Mouse (Mus musculus) kidney, postnatal 0 days (tissue): ENCODE data around the gene Pon3. TPM values are rescaled to one million over a fixed set of nuclear protein-coding genes. Genes with fewer than 3 reads are reported as not detected.
A peak's percentile ranks its signal among the peaks of the same experiment; 100 is the strongest.

ENCODE experiments used
- ATAC-seq: fragments of 200-750 bp; cut with Nextera tagmentation; replicated peaks from 2 replicates; pipeline ENCODE4 v1.8.0; 2017; ENCODE audit warnings: low read depth, moderate number of reproducible peaks, moderate TSS enrichment, moderate library complexity; ENCODE audit not compliant: low FRiP score
- DNase-seq: peaks from one replicate; pipeline ENCODE4 v3.0.0-alpha.2; 2016; ENCODE audit warnings: low spot score
- H3K27ac ChIP-seq: fragments of 300-500 bp; sonication (generic); 2 replicates; pipeline ENCODE4 v1.5.1; 2014; ENCODE audit warnings: mild to moderate bottlenecking
- H3K27me3 ChIP-seq: fragments of 300-500 bp; sonication (generic); 2 replicates; pipeline ENCODE4 v1.6.1; 2014; ENCODE audit warnings: low read length, mixed read lengths; ENCODE audit not compliant: insufficient read depth
- H3K36me3 ChIP-seq: fragments of 300-500 bp; sonication (generic); 2 replicates; pipeline ENCODE4 v1.6.1; 2014; ENCODE audit warnings: low read length, mixed read lengths; ENCODE audit not compliant: insufficient read depth
- H3K4me1 ChIP-seq: fragments of 300-500 bp; sonication (generic); replicated peaks from 2 replicates; pipeline ENCODE4 v1.6.1; 2014; ENCODE audit warnings: antibody characterized with exemption, low read length, mixed read lengths; ENCODE audit not compliant: insufficient read depth
- H3K4me2 ChIP-seq: fragments of 300-500 bp; sonication (generic); 2 replicates; pipeline ENCODE4 v1.6.1; 2014; ENCODE audit warnings: mild to moderate bottlenecking, low read length, moderate library complexity, mixed read lengths
- H3K4me3 ChIP-seq: fragments of 300-500 bp; sonication (generic); replicated peaks from 2 replicates; pipeline ENCODE4 v1.5.1; 2014; ENCODE audit warnings: low read depth, low read length
- H3K9ac ChIP-seq: fragments of 300-500 bp; sonication (generic); 2 replicates; pipeline ENCODE4 v1.6.1; 2014; ENCODE audit warnings: low read depth, low read length
- H3K9me3 ChIP-seq: fragments of 300-500 bp; sonication (generic); replicated peaks from 2 replicates; pipeline ENCODE4 v1.6.1; 2016; ENCODE audit warnings: low read length, inconsistent platforms, mixed read lengths
- CTCF ChIP-seq: IDR thresholded peaks from 2 replicates; pipeline ENCODE4 v1.5.1; 2016; ENCODE audit warnings: antibody characterized with exemption, low read depth, mild to moderate bottlenecking, moderate library complexity
- WGBS: fragments of 180-500 bp; shearing (Covaris S2); extraction: QIAGEN DNeasy Blood & Tissue Kit; methylation state at CpG from one replicate; pipeline ENCODE4 v1.1.7; 2014; 5-methylcytosine and 5-hydroxymethylcytosine counted together
- polyA plus RNA-seq: library from polyadenylated mRNA; unstranded; fragments of >200 nt; fragmentation: Nextera tagmentation; extraction: Ambion mirVana; gene quantifications from 2 replicates; pipeline ENCODE4 v1.2.1, GENCODE M21; 2015

The Pon3 gene
- polyA plus RNA-seq, 1 experiment from 2014 or later: 13.1 TPM

- H3K4me1 ChIP-seq: no peaks in the 10 kb centered on the region
- no peak overlapping the region for H3K4me2 ChIP-seq
- ATAC-seq: no peak
- no peak for DNase-seq
- no peaks in the 10 kb centered on the region for H3K9me3 ChIP-seq
- H3K9ac ChIP-seq: no peak overlapping the region
- H3K4me3 ChIP-seq: no peak overlapping the region
- H3K27ac ChIP-seq: no peak overlapping the region
- H3K27me3 ChIP-seq: no peaks in the 10 kb centered on the region
- H3K36me3 ChIP-seq: no peaks in the 10 kb centered on the region
- TF ChIP-seq CTCF: no peak
- 68% methylated on average over 7 of the region's 7 CpGs for WGBS
Measured at GRCm38 (mm10) chr6:5282418-5282817, 26.3 kb upstream of the Pon3 start.

DNA sequence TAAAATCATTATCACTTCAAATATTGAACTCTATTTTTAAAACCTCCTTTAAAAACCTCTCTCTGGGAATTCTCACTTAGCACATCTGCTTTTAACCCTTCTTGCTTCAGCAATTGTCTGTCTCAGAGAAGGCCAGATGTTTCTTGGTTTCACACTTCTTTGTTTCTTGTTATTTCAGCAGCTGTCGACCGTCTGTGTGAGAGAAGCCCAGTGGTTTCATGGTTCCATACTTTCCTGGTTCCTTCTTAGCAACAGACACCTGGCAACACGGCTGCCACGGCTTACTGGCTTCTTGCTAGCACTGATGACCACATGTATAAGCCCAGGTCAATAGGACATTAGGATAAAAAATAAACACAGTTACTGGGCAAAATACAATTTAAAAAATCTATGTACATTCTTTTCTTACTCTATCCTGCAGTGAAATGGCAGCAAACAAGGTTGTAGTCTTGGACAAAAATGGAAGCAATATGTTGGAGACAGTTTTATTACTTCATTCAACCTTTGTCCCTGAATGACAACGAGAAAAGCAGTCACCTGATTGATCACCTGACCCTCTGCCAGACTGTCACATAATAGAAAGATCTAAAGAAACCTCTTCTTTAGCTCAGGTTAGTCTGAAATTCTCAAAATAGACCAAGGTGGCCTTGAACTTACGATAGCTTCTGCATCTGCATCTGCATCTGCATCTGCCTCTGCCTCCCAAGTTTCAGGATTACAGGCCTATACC is 24.7 kb upstream of the Pon3 start:
- no peak overlapping the region for H3K4me3 ChIP-seq
- H3K36me3 ChIP-seq: peaks cover 1% of the 10 kb centered on the region; the same call in 1 of the 2 replicates
- ATAC-seq (no peak), DNase-seq (no peak)
- H3K9ac ChIP-seq: no peak overlapping the region
- H3K27ac ChIP-seq: no peak overlapping the region
- H3K27me3 ChIP-seq: no peaks in the 10 kb centered on the region
- no peak for TF ChIP-seq CTCF
- WGBS: 50% methylated on average over 6 of the region's 6 CpGs
- H3K9me3 ChIP-seq: no peaks in the 10 kb centered on the region
- no peaks in the 10 kb centered on the region for H3K4me1 ChIP-seq
- H3K4me2 ChIP-seq: no peak overlapping the region

DNA sequence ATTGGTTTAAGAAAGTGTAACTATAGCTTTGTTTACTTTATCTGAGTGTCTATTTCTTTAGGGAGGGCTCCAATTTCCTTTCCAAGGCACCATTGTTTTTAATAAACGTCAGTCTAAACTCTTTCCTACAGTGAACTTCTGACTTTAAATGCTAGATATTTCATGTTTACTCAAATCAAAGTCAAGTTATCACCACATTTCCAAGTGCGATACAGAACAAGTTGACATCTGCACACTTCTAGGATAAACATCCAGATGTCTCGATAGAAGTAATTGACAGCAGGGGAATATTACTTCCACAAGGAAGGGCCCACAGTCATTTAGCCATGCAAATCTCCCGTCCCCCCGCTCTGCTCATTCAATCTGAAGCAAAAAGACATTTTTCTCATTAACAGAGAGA is 21.9 kb upstream of the Pon3 start:
- no peak overlapping the region for H3K9ac ChIP-seq
- no peak overlapping the region for H3K27ac ChIP-seq
- ATAC-seq (no peak), DNase-seq (peak; percentile 13)
- 34% methylated on average over 5 of the region's 5 CpGs for WGBS
- H3K36me3 ChIP-seq: peaks cover 9% of the 10 kb centered on the region; the same call in 1 of the 2 replicates
- H3K27me3 ChIP-seq: no peaks in the 10 kb centered on the region
- H3K4me2 ChIP-seq: no peak overlapping the region
- H3K4me3 ChIP-seq: no peak overlapping the region
- no peaks in the 10 kb centered on the region for H3K9me3 ChIP-seq
- no peaks in the 10 kb centered on the region for H3K4me1 ChIP-seq
- no peak for TF ChIP-seq CTCF

DNA sequence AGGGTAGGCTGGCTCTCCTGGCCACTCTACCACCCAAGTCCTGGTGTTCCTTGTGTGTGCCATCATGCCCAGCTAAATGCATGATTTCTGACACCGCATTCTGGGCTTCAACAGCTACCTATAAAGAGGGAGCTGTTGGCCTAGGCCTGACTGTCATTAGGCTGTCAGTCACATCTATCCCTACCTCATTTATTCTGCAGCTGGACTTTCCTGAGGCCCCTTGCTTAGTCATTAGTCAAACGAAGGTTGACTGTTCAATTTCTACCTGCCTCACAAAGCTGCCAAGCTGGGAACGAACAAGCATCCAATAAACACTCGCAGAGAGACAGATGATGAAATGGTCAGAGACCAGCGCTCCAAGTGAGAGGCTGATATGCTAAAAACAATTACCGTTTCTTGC is 13.6 kb upstream of the Pon3 start:
- Histone ChIP-seq H3K9ac (no peak overlapping the region), H3K4me2 (no peak overlapping the region), H3K9me3 (no peaks in the 10 kb centered on the region), H3K4me1 (no peaks in the 10 kb centered on the region), H3K4me3 (no peak overlapping the region), H3K27ac (no peak overlapping the region), H3K36me3 (peaks cover 15% of the 10 kb centered on the region; the same call in 1 of the 2 replicates), H3K27me3 (no peaks in the 10 kb centered on the region)
- WGBS: 86% methylated on average over 6 of the region's 6 CpGs
- ATAC-seq (no peak), DNase-seq (no peak)
- no peak for TF ChIP-seq CTCF

DNA sequence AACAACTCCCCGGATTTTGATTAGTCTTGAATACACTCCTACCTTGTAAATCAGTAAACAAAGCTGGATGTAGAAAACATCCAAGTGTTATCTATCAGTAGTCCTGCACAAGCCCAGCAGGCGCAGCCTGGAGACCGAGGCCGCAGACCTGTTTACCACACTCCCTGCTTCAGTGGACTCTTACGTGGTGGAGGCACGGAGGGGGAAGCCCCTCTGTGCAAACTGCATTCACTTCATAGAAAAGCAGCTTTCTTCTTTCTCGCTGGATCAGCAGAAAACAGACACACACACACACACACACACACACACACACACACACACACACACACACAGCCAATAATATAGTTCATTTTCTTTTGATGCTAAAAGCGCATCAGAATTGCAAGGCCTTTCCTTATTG is 8.7 kb upstream of the Pon3 start:
- TF ChIP-seq CTCF: no peak
- Histone ChIP-seq H3K27me3 (no peaks in the 10 kb centered on the region), H3K9me3 (no peaks in the 10 kb centered on the region), H3K4me2 (no peak overlapping the region), H3K4me1 (no peaks in the 10 kb centered on the region), H3K9ac (no peak overlapping the region), H3K27ac (no peak overlapping the region), H3K36me3 (0 out of 2 replicates have a peak, but pooled peaks cover 6% of the 10 kb centered on the region), H3K4me3 (no peak overlapping the region)
- WGBS: 70% methylated on average over 8 of the region's 8 CpGs
- ATAC-seq (no peak), DNase-seq (no peak)

DNA sequence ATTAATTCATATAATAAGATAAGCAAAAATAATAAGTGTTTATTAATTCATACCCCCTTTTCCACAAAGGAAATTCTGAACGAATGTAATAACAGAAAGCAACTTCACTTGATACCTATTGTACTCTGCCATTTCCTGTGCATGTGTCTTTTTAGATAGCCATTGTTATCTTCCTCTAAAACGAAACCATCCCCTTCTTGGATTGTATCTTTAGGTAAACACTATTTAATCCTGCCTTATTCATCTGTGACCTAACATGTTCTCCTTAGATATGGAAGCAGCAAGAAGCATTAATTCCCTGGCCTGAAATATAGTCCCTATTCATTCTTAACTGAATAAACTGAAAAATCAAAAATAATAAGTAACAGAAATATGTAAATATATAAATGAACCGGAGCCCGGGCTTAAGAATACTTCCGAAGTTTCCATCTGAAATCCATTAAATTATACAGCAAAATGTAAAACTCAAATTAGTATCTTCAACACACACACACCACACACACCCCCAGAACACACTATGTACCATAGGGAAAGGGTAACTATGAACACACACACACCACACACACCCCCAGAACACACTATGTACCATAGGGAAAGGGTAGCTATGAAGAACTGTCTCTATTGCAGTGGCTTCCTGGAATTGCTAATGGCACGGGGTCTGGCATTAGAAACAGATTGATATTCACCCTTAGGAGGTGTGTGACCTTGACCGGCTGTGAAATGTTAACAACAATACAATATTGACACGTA is 7.3 kb upstream of the Pon3 start:
- Histone ChIP-seq H3K27ac (no peak overlapping the region), H3K4me1 (no peaks in the 10 kb centered on the region), H3K4me2 (no peak overlapping the region), H3K9me3 (no peaks in the 10 kb centered on the region), H3K9ac (no peak overlapping the region), H3K36me3 (0 out of 2 replicates have a peak, but pooled peaks cover 6% of the 10 kb centered on the region), H3K27me3 (no peaks in the 10 kb centered on the region), H3K4me3 (no peak overlapping the region)
- WGBS: 83% methylated on average over 8 of the region's 8 CpGs
- no peak for TF ChIP-seq CTCF
- DNase-seq (no peak), ATAC-seq (no peak)
